Mouse (Mus musculus): ENCODE measurements around the gene Tmem81.

GRCm38 (mm10) chr1:132533840-132534239 is 27.8 kb downstream of the Tmem81 start:
- TF ChIP-seq CTCF (IDR thresholded peaks at IDR 0.05; ENCODE audit: low read depth, low read length) (no peak), POLR2A (IDR thresholded peaks at IDR 0.05; ENCODE audit: extremely low read depth, insufficient read depth, low read length) (no peak)

All from liver, adult 2 months (tissue).